Mouse (Mus musculus): ENCODE measurements at regions not wholly inside any gene's neighbourhood (a gene's known extent, or its start where the extent isn't known, plus 50 kb on each side); places are given as distances from the start of the nearest gene placed in this dataset.

- H3K27ac ChIP-seq (ENCODE audit: low read depth): no peak overlapping the region
- H3K9me3 ChIP-seq (ENCODE audit: low read depth, low read length): no peaks in the 10 kb centered on the region
- peak; percentile 6 for DNase-seq
- no peak for ATAC-seq (ENCODE audit: insufficient read depth)
- no peak overlapping the region for H3K4me2 ChIP-seq
- no peak overlapping the region for H3K9ac ChIP-seq
- TF ChIP-seq CTCF (IDR thresholded peaks at IDR 0.05; ENCODE audit: low read depth): peak; percentile 49
- H3K4me3 ChIP-seq (ENCODE audit: low read depth, low read length): no peak overlapping the region
- H3K36me3 ChIP-seq (ENCODE audit: insufficient read depth): no peaks in the 10 kb centered on the region
- no peaks in the 10 kb centered on the region for H3K4me1 ChIP-seq (ENCODE audit: insufficient read depth)
- WGBS: 63% methylated on average over 8 of the region's 8 CpGs
- no peaks in the 10 kb centered on the region for H3K27me3 ChIP-seq (ENCODE audit: insufficient read depth, low read length)
These were observed 100.5 kb upstream of the Cand1 start for GRCm38 (mm10) chr10:119340323-119340722.

DNA sequence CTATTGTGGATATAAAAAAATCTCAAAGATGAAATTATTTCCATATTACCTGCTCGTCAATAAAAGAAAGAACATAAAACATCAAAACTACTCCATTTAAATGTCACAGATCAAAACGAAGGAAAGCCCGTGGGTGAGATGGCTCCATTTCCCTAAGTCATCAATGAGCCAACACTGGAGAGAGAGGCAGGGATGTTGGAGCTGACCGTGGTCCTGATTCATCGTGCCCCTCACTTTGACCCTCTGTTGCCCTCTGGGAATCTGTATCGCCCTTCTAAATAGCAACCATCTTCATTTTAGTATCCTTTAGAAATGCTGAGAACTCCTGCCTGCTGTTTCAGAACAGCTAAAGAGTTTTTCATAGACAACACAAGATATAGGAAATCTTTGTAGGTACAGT is 87.1 kb upstream of the Cand1 start:
- Histone ChIP-seq H3K27ac (ENCODE audit: low read depth) (no peak overlapping the region), H3K4me3 (ENCODE audit: low read depth, low read length) (no peak overlapping the region), H3K4me2 (no peak overlapping the region), H3K27me3 (ENCODE audit: insufficient read depth, low read length) (no peaks in the 10 kb centered on the region), H3K9ac (no peak overlapping the region), H3K4me1 (ENCODE audit: insufficient read depth) (no peaks in the 10 kb centered on the region), H3K9me3 (ENCODE audit: low read depth, low read length) (no peaks in the 10 kb centered on the region), H3K36me3 (ENCODE audit: insufficient read depth) (no peaks in the 10 kb centered on the region)
- DNase-seq (peak; percentile 74), ATAC-seq (ENCODE audit: insufficient read depth) (no peak)
- TF ChIP-seq CTCF (IDR thresholded peaks at IDR 0.05; ENCODE audit: low read depth): no peak
- 25% methylated on average over 6 of the region's 6 CpGs for WGBS

GRCm38 (mm10) chr10:119319953-119320352 is 80.1 kb upstream of the Cand1 start:
- Histone ChIP-seq H3K4me2 (no peak overlapping the region), H3K9me3 (ENCODE audit: low read depth, low read length) (no peaks in the 10 kb centered on the region), H3K9ac (no peak overlapping the region), H3K4me3 (ENCODE audit: low read depth, low read length) (no peak overlapping the region), H3K36me3 (ENCODE audit: insufficient read depth) (no peaks in the 10 kb centered on the region), H3K27me3 (ENCODE audit: insufficient read depth, low read length) (no peaks in the 10 kb centered on the region), H3K27ac (ENCODE audit: low read depth) (no peak overlapping the region), H3K4me1 (ENCODE audit: insufficient read depth) (no peaks in the 10 kb centered on the region)
- ATAC-seq (ENCODE audit: insufficient read depth) (no peak), DNase-seq (no peak)
- TF ChIP-seq CTCF (IDR thresholded peaks at IDR 0.05; ENCODE audit: low read depth): no peak
- WGBS: 86% methylated on average over 8 of the region's 8 CpGs

DNA sequence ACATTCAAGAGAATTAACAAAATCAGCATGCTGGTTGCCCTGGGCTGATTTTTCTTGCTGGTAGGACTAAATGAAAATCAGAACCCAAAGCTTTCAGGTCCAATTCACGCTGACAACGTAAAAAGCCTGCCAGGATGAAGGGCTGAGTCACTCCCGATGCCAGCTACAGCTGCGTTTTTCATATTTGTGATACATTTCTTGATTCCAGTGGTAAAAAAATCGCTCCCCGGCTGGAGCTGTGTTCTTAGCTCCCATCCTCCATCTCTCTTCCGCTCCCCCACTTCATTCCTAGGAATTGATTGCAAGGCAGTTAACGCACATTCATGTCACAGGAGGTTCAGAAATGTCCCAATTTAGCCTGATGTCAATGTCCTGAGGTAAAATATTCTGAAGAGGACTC is 78.6 kb upstream of the Cand1 start:
- Histone ChIP-seq H3K4me2 (no peak overlapping the region), H3K27ac (ENCODE audit: low read depth) (no peak overlapping the region), H3K4me1 (ENCODE audit: insufficient read depth) (no peaks in the 10 kb centered on the region), H3K4me3 (ENCODE audit: low read depth, low read length) (no peak overlapping the region), H3K36me3 (ENCODE audit: insufficient read depth) (no peaks in the 10 kb centered on the region), H3K27me3 (ENCODE audit: insufficient read depth, low read length) (no peaks in the 10 kb centered on the region), H3K9ac (no peak overlapping the region), H3K9me3 (ENCODE audit: low read depth, low read length) (no peaks in the 10 kb centered on the region)
- TF ChIP-seq CTCF (IDR thresholded peaks at IDR 0.05; ENCODE audit: low read depth): no peak
- no peak for ATAC-seq (ENCODE audit: insufficient read depth)
- 85% methylated on average over 8 of the region's 8 CpGs for WGBS
- DNase-seq: no peak

DNA sequence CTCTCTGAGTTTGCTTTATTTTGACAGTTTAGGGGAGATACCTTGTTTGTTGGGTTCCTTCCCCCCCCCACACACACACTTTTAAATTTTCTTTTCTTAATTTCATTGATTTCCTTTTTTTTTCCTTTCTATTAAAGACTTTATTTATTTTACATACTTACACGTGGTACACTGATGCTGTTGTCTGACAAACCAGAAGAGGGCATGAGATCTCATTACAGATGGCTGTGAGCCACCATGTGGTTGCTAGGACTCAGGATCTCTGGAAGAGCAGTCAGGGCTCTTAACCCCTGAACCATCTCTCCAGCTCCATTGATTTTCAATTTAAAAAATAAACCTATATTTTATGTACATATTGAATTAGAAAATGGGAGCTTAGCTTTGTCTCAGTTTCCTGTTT is 71.7 kb upstream of the Cand1 start:
- 29% methylated on average over 1 of the region's 1 CpGs for WGBS
- DNase-seq (peak; percentile 4), ATAC-seq (ENCODE audit: insufficient read depth) (no peak)
- Histone ChIP-seq H3K4me1 (ENCODE audit: insufficient read depth) (no peaks in the 10 kb centered on the region), H3K9me3 (ENCODE audit: low read depth, low read length) (no peaks in the 10 kb centered on the region), H3K4me3 (ENCODE audit: low read depth, low read length) (no peak overlapping the region), H3K27ac (ENCODE audit: low read depth) (no peak overlapping the region), H3K36me3 (ENCODE audit: insufficient read depth) (no peaks in the 10 kb centered on the region), H3K9ac (no peak overlapping the region), H3K4me2 (no peak overlapping the region), H3K27me3 (ENCODE audit: insufficient read depth, low read length) (no peaks in the 10 kb centered on the region)
- TF ChIP-seq CTCF (IDR thresholded peaks at IDR 0.05; ENCODE audit: low read depth): no peak

DNA sequence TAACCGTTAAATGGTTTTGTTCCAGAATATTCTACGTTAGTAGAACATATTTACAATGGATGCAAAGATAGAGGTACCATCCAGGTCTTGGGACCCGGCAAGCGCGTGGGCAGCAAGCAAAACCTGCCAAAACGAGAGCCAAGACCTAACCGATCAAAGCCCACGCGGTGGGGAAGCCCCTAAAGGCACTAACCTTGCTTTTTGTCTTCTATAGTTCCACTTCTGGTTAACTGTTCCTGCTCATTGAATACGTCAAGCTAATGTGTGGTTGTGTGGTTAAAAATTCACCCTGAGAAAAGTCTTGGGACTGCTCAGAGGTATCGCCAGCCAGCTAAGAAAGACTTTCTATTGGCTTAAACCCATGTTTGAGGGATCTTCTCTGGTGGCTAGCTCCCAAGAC is 55.9 kb upstream of the Cand1 start:
- WGBS: 91% methylated on average over 11 of the region's 11 CpGs
- Histone ChIP-seq H3K27me3 (ENCODE audit: insufficient read depth, low read length) (no peaks in the 10 kb centered on the region), H3K36me3 (ENCODE audit: insufficient read depth) (no peaks in the 10 kb centered on the region), H3K9me3 (ENCODE audit: low read depth, low read length) (no peaks in the 10 kb centered on the region), H3K4me2 (no peak overlapping the region), H3K9ac (no peak overlapping the region), H3K27ac (ENCODE audit: low read depth) (no peak overlapping the region), H3K4me3 (ENCODE audit: low read depth, low read length) (no peak overlapping the region), H3K4me1 (ENCODE audit: insufficient read depth) (no peaks in the 10 kb centered on the region)
- no peak for TF ChIP-seq CTCF (IDR thresholded peaks at IDR 0.05; ENCODE audit: low read depth)
- DNase-seq (no peak), ATAC-seq (ENCODE audit: insufficient read depth) (no peak)

GRCm38 (mm10) chr10:119294454-119295149 is 54.7 kb upstream of the Cand1 start:
- no peak overlapping the region for H3K9ac ChIP-seq
- 48% methylated on average over 14 of the region's 14 CpGs for WGBS
- H3K4me1 ChIP-seq (ENCODE audit: insufficient read depth): no peaks in the 10 kb centered on the region
- peak; percentile 74 for DNase-seq
- no peaks in the 10 kb centered on the region for H3K27me3 ChIP-seq (ENCODE audit: insufficient read depth, low read length)
- ATAC-seq (ENCODE audit: insufficient read depth): no peak
- H3K4me2 ChIP-seq: no peak overlapping the region
- TF ChIP-seq CTCF (IDR thresholded peaks at IDR 0.05; ENCODE audit: low read depth): peak; percentile 56
- H3K36me3 ChIP-seq (ENCODE audit: insufficient read depth): no peaks in the 10 kb centered on the region
- no peak overlapping the region for H3K27ac ChIP-seq (ENCODE audit: low read depth)
- no peaks in the 10 kb centered on the region for H3K9me3 ChIP-seq (ENCODE audit: low read depth, low read length)
- no peak overlapping the region for H3K4me3 ChIP-seq (ENCODE audit: low read depth, low read length)

All from lung, embryonic 14.5 days (tissue).